Mouse (Mus musculus) stomach, postnatal 0 days (tissue): ENCODE measurements around the gene Acsm2. TPM values are rescaled to one million over a fixed set of nuclear protein-coding genes. Genes with fewer than 3 reads are reported as not detected.

Experiments used
- ATAC-seq: fragments of 200-750 bp; cut with Nextera tagmentation; 2 replicates; pipeline ENCODE4 v1.8.0; 2017; ENCODE audit not compliant: low FRiP score, low TSS enrichment
- DNase-seq: peaks from one replicate; pipeline ENCODE4 v3.0.0-alpha.2; 2016; ENCODE audit warnings: low spot score
- H3K27ac ChIP-seq: fragments of 300-500 bp; sonication (generic); replicated peaks from 2 replicates; pipeline ENCODE4 v1.5.1; 2014; ENCODE audit warnings: mild to moderate bottlenecking, control low read depth
- H3K27me3 ChIP-seq: fragments of 300-500 bp; sonication (generic); 2 replicates; pipeline ENCODE4 v1.6.1; 2014; ENCODE audit warnings: low read length; ENCODE audit not compliant: control insufficient read depth, insufficient read depth
- H3K36me3 ChIP-seq: fragments of 300-500 bp; sonication (generic); 2 replicates; pipeline ENCODE4 v1.6.1; 2014; ENCODE audit warnings: low read length, mixed read lengths; ENCODE audit not compliant: control insufficient read depth, insufficient read depth
- H3K4me1 ChIP-seq: fragments of 300-500 bp; sonication (generic); replicated peaks from 2 replicates; pipeline ENCODE4 v1.6.1; 2014; ENCODE audit warnings: antibody characterized with exemption; ENCODE audit not compliant: control insufficient read depth, insufficient read depth
- H3K4me2 ChIP-seq: fragments of 300-500 bp; sonication (generic); replicated peaks from 2 replicates; pipeline ENCODE4 v1.6.1; 2014; ENCODE audit warnings: low read depth, mild to moderate bottlenecking, control low read depth, moderate library complexity
- H3K4me3 ChIP-seq: fragments of 300-500 bp; sonication (generic); 2 replicates; pipeline ENCODE4 v1.5.1; 2014; ENCODE audit warnings: low read depth, low read length, control low read depth
- H3K9ac ChIP-seq: fragments of 300-500 bp; sonication (generic); 2 replicates; pipeline ENCODE4 v1.6.1; 2014; ENCODE audit warnings: mild to moderate bottlenecking, low read length, control low read depth, mixed read lengths
- H3K9me3 ChIP-seq: fragments of 300-500 bp; sonication (generic); 2 replicates; pipeline ENCODE4 v1.6.1; 2016; ENCODE audit warnings: low read length; ENCODE audit not compliant: control insufficient read depth
- CTCF ChIP-seq: IDR thresholded peaks from 2 replicates; pipeline ENCODE4 v1.5.1; 2016; ENCODE audit warnings: antibody characterized with exemption, low read depth, mild to moderate bottlenecking, moderate library complexity
- EP300 ChIP-seq: optimal IDR thresholded peaks from 2 replicates; pipeline ENCODE3; 2016; ENCODE audit warnings: antibody characterized with exemption
- WGBS: fragments of 180-500 bp; shearing (Covaris S2); extraction: QIAGEN DNeasy Blood & Tissue Kit; methylation state at CpG from one replicate; pipeline ENCODE4 v1.1.7; 2014; 5-methylcytosine and 5-hydroxymethylcytosine counted together
- polyA plus RNA-seq: library from polyadenylated mRNA; unstranded; fragments of >200 nt; fragmentation: Nextera tagmentation; extraction: Ambion mirVana; gene quantifications from 2 replicates; pipeline ENCODE4 v1.2.1, GENCODE M21; 2015

Acsm2 gene
- polyA plus RNA-seq, 1 experiment from 2014 or later = not detected

- 46% methylated on average over 4 of the region's 4 CpGs for WGBS
- ATAC-seq = no peak
- no peaks in the 10 kb centered on the region for H3K4me1 ChIP-seq
- no peaks in the 10 kb centered on the region for H3K27me3 ChIP-seq
- H3K27ac ChIP-seq = no peak overlapping the region
- no peaks in the 10 kb centered on the region for H3K36me3 ChIP-seq
- TF ChIP-seq EP300 = no peak
- no peak for TF ChIP-seq CTCF
- no peak for DNase-seq
- H3K4me3 ChIP-seq = no peak overlapping the region
- no peaks in the 10 kb centered on the region for H3K9me3 ChIP-seq
- H3K4me2 ChIP-seq = no peak overlapping the region
- H3K9ac ChIP-seq = no peak overlapping the region
These were observed 64.2 kb downstream of the Acsm2 start for GRCm38 (mm10) chr7:119618209-119618935.

GRCm38 (mm10) chr7:119620157-119620556 is 66.0 kb downstream of the Acsm2 start:
- ATAC-seq (peak; percentile 91), DNase-seq (peak; percentile 34)
- Histone ChIP-seq H3K27ac (no peak overlapping the region), H3K27me3 (no peaks in the 10 kb centered on the region), H3K9ac (no peak overlapping the region), H3K4me2 (no peak overlapping the region), H3K4me1 (no peaks in the 10 kb centered on the region), H3K9me3 (no peaks in the 10 kb centered on the region), H3K36me3 (no peaks in the 10 kb centered on the region), H3K4me3 (no peak overlapping the region)
- no peak for TF ChIP-seq EP300
- no peak for TF ChIP-seq CTCF

- no peaks in the 10 kb centered on the region for H3K27me3 ChIP-seq
- H3K4me3 ChIP-seq = no peak overlapping the region
- TF ChIP-seq EP300 (no peak), CTCF (no peak)
- no peak overlapping the region for H3K27ac ChIP-seq
- H3K4me2 ChIP-seq = no peak overlapping the region
- no peaks in the 10 kb centered on the region for H3K9me3 ChIP-seq
- ATAC-seq (no peak), DNase-seq (no peak)
- H3K36me3 ChIP-seq = no peaks in the 10 kb centered on the region
- no peaks in the 10 kb centered on the region for H3K4me1 ChIP-seq
- no peak overlapping the region for H3K9ac ChIP-seq
These were observed 84.6 kb downstream of the Acsm2 start for GRCm38 (mm10) chr7:119638773-119639172.

- H3K27ac ChIP-seq = no peak overlapping the region
- ATAC-seq = no peak
- no peak overlapping the region for H3K4me2 ChIP-seq
- no peak overlapping the region for H3K4me3 ChIP-seq
- no peaks in the 10 kb centered on the region for H3K36me3 ChIP-seq
- TF ChIP-seq CTCF = no peak
- TF ChIP-seq EP300 = no peak
- H3K27me3 ChIP-seq = no peaks in the 10 kb centered on the region
- no peaks in the 10 kb centered on the region for H3K4me1 ChIP-seq
- H3K9ac ChIP-seq = no peak overlapping the region
- 65% methylated on average over 5 of the region's 5 CpGs for WGBS
- no peak for DNase-seq
- no peaks in the 10 kb centered on the region for H3K9me3 ChIP-seq
These were observed 88.2 kb downstream of the Acsm2 start for GRCm38 (mm10) chr7:119642307-119642706.

Other genes starting within 250 kb of the Acsm2 start
- gene Gp2, start 95.1 kb upstream of the Acsm2 start, polyA plus RNA-seq = 0.05 and 0.07 TPM in 2 replicates
- gene Umod, start 75.1 kb upstream of the Acsm2 start, polyA plus RNA-seq = not detected in 2 replicates
- gene Acsm5, start 34.9 kb upstream of the Acsm2 start, polyA plus RNA-seq = 0.27 and 0.33 TPM in 2 replicates
- not detected in 2 replicates for gene Pdilt, start 30.9 kb upstream of the Acsm2 start, polyA plus RNA-seq
- gene Acsm1, start 52.7 kb downstream of the Acsm2 start, polyA plus RNA-seq = 1.5 and 1.8 TPM in 2 replicates
- not detected in 2 replicates for gene Acsm4, start 135.7 kb downstream of the Acsm2 start, polyA plus RNA-seq
- gene Thumpd1, start 166.5 kb downstream of the Acsm2 start, polyA plus RNA-seq = 34.2 and 34.4 TPM in 2 replicates
- 9.7 and 10.5 TPM in 2 replicates for gene Acsm3, start 206.6 kb downstream of the Acsm2 start, polyA plus RNA-seq
- gene Rexo5, start 239.7 kb downstream of the Acsm2 start, polyA plus RNA-seq = 4.4 and 4.8 TPM in 2 replicates
- 6.2 and 6.3 TPM in 2 replicates for gene Eri2, start 239.7 kb downstream of the Acsm2 start, polyA plus RNA-seq